ENCODE assay signal across 11 mouse cellular contexts in the genomic region with DNA sequence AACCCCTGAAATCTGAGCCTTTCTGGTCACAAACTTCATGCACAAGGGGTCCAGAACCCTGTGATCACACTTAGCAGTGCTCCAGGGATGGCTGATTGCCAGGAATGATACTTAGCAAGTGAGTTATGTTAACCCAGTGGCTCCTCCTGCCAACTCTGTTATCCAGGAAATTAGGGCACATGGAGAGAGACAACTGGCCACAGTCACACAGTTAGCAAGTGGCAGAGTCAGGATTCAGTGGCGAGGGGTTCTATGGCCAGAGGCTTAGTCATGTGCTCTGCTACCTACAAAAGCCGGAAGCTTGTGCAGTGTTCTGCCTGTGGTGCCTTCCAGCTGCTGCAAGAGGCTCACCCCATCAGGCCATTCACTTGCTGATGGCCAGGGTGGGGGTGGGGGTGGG.
DNase-seq lines count a peak whose midpoint lies in the region; ATAC-seq and TF ChIP-seq lines count a peak whose summit lies in the region.
"Had no signal": no experiment of that assay in that cellular context is flagged by ENCODE, and none has a peak within 500 bp of the region (broad histone marks: within the 10 kb centered on the region; RNA-seq: fewer than 3 reads in every experiment).

No protein-coding gene starts in this region.

- no peak overlapping the region for H3K27ac ChIP-seq in hindbrain, embryonic 14.5 days
- H3K27ac ChIP-seq in hindbrain, embryonic 13.5 days: no peak overlapping the region; the same call in 1 of the 2 replicates
- H3K27ac ChIP-seq in midbrain, embryonic 13.5 days: no peak overlapping the region
- no peak overlapping the region for H3K27ac ChIP-seq in midbrain, embryonic 10.5 days (replicated peaks)
- no peak overlapping the region for H3K27ac ChIP-seq in cerebellum, adult 2 months (ENCODE audit: insufficient read depth, low read length)
- H3K27ac ChIP-seq: embryonic facial prominence, embryonic 12.5 days; limb, embryonic 15.5 days had no signal

- H3K27me3 ChIP-seq in hindbrain, embryonic 14.5 days (ENCODE audit: control insufficient read depth, insufficient read depth, low read length): peaks cover 6% of the 10 kb centered on the region; the same call in 1 of the 2 replicates
- H3K27me3 ChIP-seq in hindbrain, embryonic 13.5 days: peaks cover 19% of the 10 kb centered on the region; the same call in 1 of the 2 replicates
- peaks cover 67% of the 10 kb centered on the region for H3K27me3 ChIP-seq in midbrain, embryonic 13.5 days
- peaks cover 21% of the 10 kb centered on the region; the same call in 1 of the 2 replicates for H3K27me3 ChIP-seq in midbrain, embryonic 10.5 days (ENCODE audit: low read depth, poor library complexity, severe bottlenecking)
- no peaks in the 10 kb centered on the region for H3K27me3 ChIP-seq in cerebellum, adult 2 months (ENCODE audit: control insufficient read depth, insufficient read depth, low read length)
- H3K27me3 ChIP-seq: embryonic facial prominence, embryonic 12.5 days; limb, embryonic 15.5 days had no signal

- TF ChIP-seq CTCF in cerebellum, adult 2 months (IDR thresholded peaks at IDR 0.05; ENCODE audit: borderline replicate concordance, insufficient read depth, low read depth, low read length): no peak

- no peaks in the 10 kb centered on the region for H3K9me3 ChIP-seq in hindbrain, embryonic 14.5 days (ENCODE audit: control insufficient read depth, low read length)
- no peaks in the 10 kb centered on the region for H3K9me3 ChIP-seq in hindbrain, embryonic 13.5 days
- no peaks in the 10 kb centered on the region for H3K9me3 ChIP-seq in midbrain, embryonic 13.5 days
- no peaks in the 10 kb centered on the region for H3K9me3 ChIP-seq in midbrain, embryonic 10.5 days (replicated peaks)
- H3K9me3 ChIP-seq: embryonic facial prominence, embryonic 12.5 days; limb, embryonic 15.5 days had no signal

- DNase-seq in hindbrain, embryonic 14.5 days (ENCODE audit: low spot score): peak; percentile 51
- no peak for DNase-seq in midbrain, embryonic 10.5 days (ENCODE audit: low spot score)
- DNase-seq in kidney, postnatal 14 days: peak; percentile 40
- DNase-seq in retina, postnatal 7 days (ENCODE audit: low read depth, low spot score): peak; percentile 35
- DNase-seq in cerebellum, adult 2 months: no peak
- DNase-seq: gastrocnemius, postnatal 25 days had no signal

- no peak overlapping the region for H3K4me3 ChIP-seq in hindbrain, embryonic 14.5 days (replicated peaks; ENCODE audit: low read length)
- no peak overlapping the region for H3K4me3 ChIP-seq in hindbrain, embryonic 13.5 days
- no peak overlapping the region for H3K4me3 ChIP-seq in midbrain, embryonic 13.5 days (replicated peaks)
- H3K4me3 ChIP-seq in midbrain, embryonic 10.5 days: no peak overlapping the region
- H3K4me3 ChIP-seq in cerebellum, adult 2 months (replicated peaks; ENCODE audit: insufficient read depth, low read depth, low read length): no peak overlapping the region
- H3K4me3 ChIP-seq: embryonic facial prominence, embryonic 12.5 days; limb, embryonic 15.5 days; myocyte had no signal

- TF ChIP-seq POLR2A in cerebellum, adult 2 months (IDR thresholded peaks at IDR 0.05; ENCODE audit: borderline replicate concordance, insufficient read depth, low read length): no peak

- H3K9ac ChIP-seq in hindbrain, embryonic 14.5 days: no peak overlapping the region
- H3K9ac ChIP-seq in hindbrain, embryonic 13.5 days: no peak overlapping the region
- H3K9ac ChIP-seq in midbrain, embryonic 13.5 days (replicated peaks): no peak overlapping the region
- H3K9ac ChIP-seq: embryonic facial prominence, embryonic 12.5 days; limb, embryonic 15.5 days had no signal

- no peaks in the 10 kb centered on the region for H3K36me3 ChIP-seq in hindbrain, embryonic 14.5 days (replicated peaks; ENCODE audit: control insufficient read depth, insufficient read depth)
- H3K36me3 ChIP-seq in hindbrain, embryonic 13.5 days: no peaks in the 10 kb centered on the region
- no peaks in the 10 kb centered on the region for H3K36me3 ChIP-seq in midbrain, embryonic 13.5 days
- no peaks in the 10 kb centered on the region for H3K36me3 ChIP-seq in midbrain, embryonic 10.5 days
- H3K36me3 ChIP-seq: embryonic facial prominence, embryonic 12.5 days; limb, embryonic 15.5 days had no signal

- 55% methylated on average over 2 of the region's 2 CpGs for WGBS in hindbrain, embryonic 14.5 days
- WGBS in hindbrain, embryonic 13.5 days: 51% methylated on average over 2 of the region's 2 CpGs
- WGBS in midbrain, embryonic 13.5 days: 61% methylated on average over 2 of the region's 2 CpGs
- 64% methylated on average over 2 of the region's 2 CpGs for WGBS in midbrain, embryonic 10.5 days
- 19% methylated on average over 2 of the region's 2 CpGs for WGBS in cerebellum, adult 2 months

- H3K4me2 ChIP-seq in hindbrain, embryonic 14.5 days (replicated peaks): no peak overlapping the region
- no peak overlapping the region for H3K4me2 ChIP-seq in hindbrain, embryonic 13.5 days
- no peak overlapping the region for H3K4me2 ChIP-seq in midbrain, embryonic 13.5 days (replicated peaks)
- H3K4me2 ChIP-seq: embryonic facial prominence, embryonic 12.5 days; limb, embryonic 15.5 days had no signal

- ATAC-seq in hindbrain, embryonic 14.5 days (ENCODE audit: low FRiP score): peak; percentile 44; the same call in 1 of the 2 replicates
- no peak for ATAC-seq in hindbrain, embryonic 13.5 days (ENCODE audit: low FRiP score)
- ATAC-seq in midbrain, embryonic 13.5 days: peak; percentile 43; the same call in 1 of the 2 replicates

- peaks cover 36% of the 10 kb centered on the region for H3K4me1 ChIP-seq in hindbrain, embryonic 14.5 days (replicated peaks; ENCODE audit: control insufficient read depth, insufficient read depth, low read length)
- H3K4me1 ChIP-seq in hindbrain, embryonic 13.5 days (replicated peaks): peaks cover 51% of the 10 kb centered on the region
- peaks cover 33% of the 10 kb centered on the region for H3K4me1 ChIP-seq in midbrain, embryonic 13.5 days (replicated peaks)
- H3K4me1 ChIP-seq in midbrain, embryonic 10.5 days: peaks cover 37% of the 10 kb centered on the region
- no peaks in the 10 kb centered on the region; the same call in 1 of the 2 replicates for H3K4me1 ChIP-seq in cerebellum, adult 2 months (ENCODE audit: control insufficient read depth, insufficient read depth, low read length)

Comparison
In these comparisons a context has a peak if more than half of its experiments do, and no peak if none do; other contexts are left out.
1. DNase-seq: peak in hindbrain, embryonic 14.5 days (single experiment), kidney, postnatal 14 days (single experiment) and retina, postnatal 7 days (single experiment); none in midbrain, embryonic 10.5 days (single experiment) and cerebellum, adult 2 months (0 of 2).